Mouse (Mus musculus) activated CD4-positive, CD25-positive, alpha-beta regulatory T cell, adult 4 months (primary cell): ENCODE measurements around the gene Map4k3. TPM values are rescaled to one million over a fixed set of nuclear protein-coding genes. Genes with fewer than 3 reads are reported as not detected.

Experiments used
- ATAC-seq: one replicate; pipeline ENCODE4 v1.8.0; 2017
- polyA plus RNA-seq, 2 experiments: library from polyadenylated mRNA; unstranded; fragments of 100-300 nt; shearing (Covaris generic); gene quantifications; one replicate each; pipeline ENCODE4 v1.2.1; 2017

Map4k3 gene
- polyA plus RNA-seq, 2 experiments from 2014 or later, result 2.3 to 4.2 TPM

- ATAC-seq, result no peak
Measured at GRCm38 (mm10) chr17:80729080-80729749, 930 bp upstream of the Map4k3 start.

GRCm38 (mm10) chr17:80727341-80727951, 839 bp downstream of the Map4k3 start:
- ATAC-seq, result peak; percentile 21

- ATAC-seq, result no peak
Measured at GRCm38 (mm10) chr17:80726821-80727220, 1.5 kb downstream of the Map4k3 start.

- no peak for ATAC-seq
Measured at GRCm38 (mm10) chr17:80723092-80723491, 5.2 kb downstream of the Map4k3 start.

DNA sequence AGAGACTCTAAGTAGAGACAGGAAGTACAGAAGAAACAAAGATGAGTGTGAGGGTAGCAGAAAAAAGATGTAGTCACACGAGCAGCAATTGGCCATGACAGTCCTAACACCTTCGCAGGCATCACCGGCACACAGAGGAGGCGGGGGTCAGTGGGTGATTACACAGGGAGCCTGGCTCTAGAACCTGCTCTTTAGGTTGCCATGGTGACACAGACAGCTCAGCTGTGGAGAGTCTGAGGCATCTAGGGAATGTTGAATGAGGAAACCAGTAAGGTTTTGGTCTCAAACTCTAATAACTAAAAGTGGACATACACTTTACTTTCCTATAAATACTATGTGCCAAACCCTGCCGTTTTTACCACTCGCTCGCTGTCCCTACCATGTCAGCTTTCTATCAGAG, 6.6 kb downstream of the Map4k3 start:
- no peak for ATAC-seq

GRCm38 (mm10) chr17:80719309-80719708, 9.0 kb downstream of the Map4k3 start:
- ATAC-seq, result no peak

GRCm38 (mm10) chr17:80718243-80718642, 10.0 kb downstream of the Map4k3 start:
- no peak for ATAC-seq

- no peak for ATAC-seq
Measured at GRCm38 (mm10) chr17:80713588-80713987, 14.7 kb downstream of the Map4k3 start.

DNA sequence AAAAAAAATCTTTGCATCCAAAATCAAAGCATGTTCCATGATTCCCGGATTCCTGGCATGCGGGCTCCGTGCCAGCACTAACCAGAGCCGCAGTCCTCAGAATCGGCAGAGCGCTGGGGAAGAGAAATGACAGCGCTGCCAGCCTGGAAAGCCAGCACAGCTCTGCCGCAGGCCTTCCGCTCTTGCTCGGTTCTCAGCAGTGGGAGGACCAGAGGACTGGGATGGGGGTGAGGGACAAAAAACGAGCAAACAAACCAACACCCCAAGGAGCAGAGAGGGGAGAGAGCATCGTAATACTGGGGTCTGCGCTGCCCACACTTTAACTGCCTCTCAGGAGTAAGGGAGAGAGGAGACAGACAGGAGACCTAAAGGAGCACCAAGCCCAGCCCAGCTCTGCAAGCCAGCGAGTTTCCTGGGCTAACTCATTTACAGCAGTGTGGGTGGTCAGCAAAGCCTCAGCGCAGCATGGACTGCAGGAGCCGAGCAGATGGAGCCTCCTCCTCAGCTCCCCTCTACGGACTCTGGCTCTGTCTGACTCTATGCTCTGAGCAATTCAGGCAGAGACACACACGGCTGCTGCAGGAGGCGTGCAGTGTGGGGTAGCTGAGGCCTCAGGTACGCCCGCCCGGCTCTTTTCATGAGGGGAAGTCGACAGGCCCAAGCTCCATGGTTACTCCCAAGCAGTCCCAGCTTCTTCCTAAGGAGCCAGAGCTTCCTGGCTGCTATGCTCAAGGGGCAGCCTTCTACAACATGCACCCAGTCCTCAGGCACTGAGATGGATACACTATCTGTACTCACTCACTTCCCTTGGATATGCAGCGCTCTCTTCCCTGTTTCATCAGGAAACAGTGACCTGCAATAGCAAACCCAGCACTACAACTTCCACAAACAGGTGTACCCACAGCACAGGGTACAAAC, 18.1 kb downstream of the Map4k3 start:
- ATAC-seq, result no peak

DNA sequence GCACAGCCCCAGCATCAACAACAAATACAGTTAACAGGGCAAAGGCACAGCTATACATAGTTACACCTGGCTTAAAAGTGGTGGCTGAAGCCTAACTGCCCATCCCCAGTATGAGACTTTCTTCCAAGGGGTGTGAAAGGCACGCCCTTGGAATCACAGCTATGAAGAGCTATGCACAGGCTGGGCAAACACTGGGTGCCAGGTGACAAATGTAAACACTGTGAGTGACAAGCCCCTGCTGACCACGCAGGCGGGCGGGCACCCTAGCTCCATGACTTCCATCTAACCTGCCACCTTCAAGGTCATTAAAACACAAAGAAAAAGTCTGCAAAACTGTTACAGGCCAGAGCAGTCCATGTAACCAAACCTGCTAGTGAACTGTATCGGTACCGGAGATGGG, 19.5 kb downstream of the Map4k3 start:
- no peak for ATAC-seq

DNA sequence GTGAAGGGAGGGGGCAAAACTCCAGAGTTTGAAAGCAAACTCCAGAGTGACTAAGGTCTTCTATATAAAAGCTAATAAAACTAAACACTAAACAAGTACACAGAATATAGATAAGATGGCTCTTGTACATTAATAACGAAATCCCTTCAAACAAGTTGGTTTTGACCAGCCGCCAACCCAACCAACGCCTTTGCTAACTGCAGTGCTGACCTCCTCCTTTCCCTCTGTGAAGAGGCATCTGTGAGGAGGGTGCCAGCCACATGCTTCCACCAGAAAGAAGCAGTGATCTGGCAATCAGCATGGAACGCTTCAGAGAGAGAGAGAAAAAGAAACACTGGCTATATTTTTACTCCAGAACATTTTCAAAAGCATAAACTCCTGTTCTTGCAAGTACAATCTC, 21.1 kb downstream of the Map4k3 start:
- no peak for ATAC-seq

- ATAC-seq, result no peak
Measured at GRCm38 (mm10) chr17:80706608-80707007, 21.7 kb downstream of the Map4k3 start.

DNA sequence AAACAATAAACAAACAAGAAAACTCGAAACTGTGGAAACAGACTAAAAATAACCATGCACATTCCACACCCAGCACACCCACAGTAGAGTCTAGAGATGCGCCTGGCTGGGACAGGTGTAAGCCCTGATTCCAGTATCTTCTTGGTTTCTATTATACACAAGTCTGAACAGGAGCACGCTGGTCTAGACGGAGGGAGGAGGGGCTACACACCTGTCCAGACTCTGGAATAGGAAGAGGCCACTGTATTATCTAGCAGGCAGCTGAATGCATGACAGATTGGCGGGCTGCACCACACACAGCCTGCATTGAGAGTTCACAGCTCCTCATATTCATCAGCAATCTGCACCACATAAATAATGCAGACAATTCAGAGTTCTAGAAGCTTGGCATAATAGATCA, 26.6 kb downstream of the Map4k3 start:
- no peak for ATAC-seq

GRCm38 (mm10) chr17:80698930-80699329, 29.4 kb downstream of the Map4k3 start:
- ATAC-seq, result no peak

DNA sequence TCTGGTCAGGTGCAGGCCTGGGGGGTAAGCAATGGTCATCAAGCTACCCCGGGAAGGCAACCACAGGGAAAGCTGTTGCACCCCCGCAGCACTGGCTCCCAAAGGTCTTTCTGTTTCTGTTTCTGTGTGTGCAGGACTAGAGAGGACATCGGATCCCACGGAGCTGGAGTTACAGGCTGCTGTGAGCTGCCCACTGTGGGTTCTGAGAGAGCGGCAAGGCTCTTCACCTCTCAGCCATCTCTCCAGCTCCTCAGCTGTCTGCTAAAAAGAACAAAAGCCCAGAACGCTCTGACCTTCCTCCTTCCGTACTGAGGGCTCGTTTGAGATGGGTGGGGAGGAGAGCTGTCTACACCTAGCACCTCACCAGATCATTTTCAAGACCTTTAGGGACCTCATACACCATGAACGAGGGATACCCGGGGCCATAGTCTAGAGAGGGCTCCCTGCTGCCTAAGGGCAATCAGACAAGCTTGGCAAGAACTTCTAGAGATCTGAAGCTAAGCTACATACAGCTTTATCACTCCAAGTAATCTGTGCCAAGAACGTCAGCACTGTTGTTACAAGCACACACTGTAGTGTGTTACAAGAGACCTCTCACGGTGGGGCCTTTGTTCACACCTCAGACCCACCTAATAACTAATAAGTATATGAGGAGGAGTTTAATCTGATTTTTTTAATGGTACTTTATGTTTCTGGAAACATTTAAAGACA, 29.9 kb downstream of the Map4k3 start:
- ATAC-seq, result no peak

- no peak for ATAC-seq
Measured at GRCm38 (mm10) chr17:80696956-80697355, 31.3 kb downstream of the Map4k3 start.

GRCm38 (mm10) chr17:80696210-80696609, 32.1 kb downstream of the Map4k3 start:
- no peak for ATAC-seq

GRCm38 (mm10) chr17:80693707-80694106, 34.6 kb downstream of the Map4k3 start:
- no peak for ATAC-seq

GRCm38 (mm10) chr17:80692183-80692582, 36.1 kb downstream of the Map4k3 start:
- ATAC-seq, result no peak

GRCm38 (mm10) chr17:80688701-80689100, 39.6 kb downstream of the Map4k3 start:
- ATAC-seq, result no peak

- no peak for ATAC-seq
Measured at GRCm38 (mm10) chr17:80686066-80686465, 42.2 kb downstream of the Map4k3 start.

DNA sequence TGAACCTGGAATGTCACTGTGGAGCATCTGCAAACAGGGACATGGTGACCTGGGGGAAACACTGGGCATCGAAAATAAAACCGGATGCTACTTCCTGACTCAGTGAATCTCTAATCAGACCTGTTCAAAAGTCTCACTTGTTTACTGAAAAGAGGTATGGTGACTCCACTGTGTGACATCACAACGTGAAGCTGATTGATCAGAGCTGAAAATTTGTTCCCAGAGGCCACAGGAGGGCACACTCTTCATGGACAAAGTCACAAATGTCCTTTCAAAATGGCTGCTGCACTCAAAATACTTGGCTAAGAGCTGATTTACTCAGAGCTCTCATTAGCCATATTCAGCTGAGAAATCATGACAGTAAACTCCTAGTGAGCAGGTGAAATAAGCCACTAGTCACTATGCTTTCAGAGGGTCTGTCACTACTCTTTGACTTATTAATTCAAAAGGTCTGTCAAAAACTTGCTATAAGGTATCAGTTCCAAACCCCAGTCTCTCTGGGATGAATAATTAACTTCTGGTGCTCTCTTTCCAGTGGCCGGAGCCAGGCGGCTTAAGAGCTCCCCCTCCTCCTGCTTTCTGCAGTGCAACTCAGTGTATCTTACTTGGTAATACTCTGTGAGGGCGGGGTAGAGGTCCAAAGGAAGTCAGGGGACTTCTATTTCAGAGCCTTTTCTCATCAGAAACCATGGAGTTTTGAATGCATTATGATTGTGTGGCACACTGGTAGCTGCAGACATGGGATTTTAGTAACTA, 44.3 kb downstream of the Map4k3 start:
- peak; percentile 23 for ATAC-seq
